Mouse (Mus musculus) left cerebral cortex, postnatal 25 days (tissue): Measurements from ENCODE around the gene Aqp3. TPM values are rescaled to one million over a fixed set of nuclear protein-coding genes. Genes with fewer than 3 reads are reported as not detected.

Experiments used
- DNase-seq, 2 experiments: peaks; one replicate each; pipeline ENCODE4 v3.0.0; 2022; ENCODE audit warnings: low spot score in 2 of 2, mixed read lengths in 1 of 2
- intact Hi-C: fragments of 180-260 bp; cut with DNase I; formaldehyde crosslinking; loops from one replicate; pipeline ENCODE4 v1.15.1; 2025
- total RNA-seq, 2 experiments: library from RNA; stranded (reverse); gene quantifications; 2 replicates each; pipeline ENCODE4 v1.2.3; 2021

The Aqp3 gene
- not detected for total RNA-seq

- DNase-seq: no peak
- intact Hi-C loops: no loop called here
Measured at GRCm38 (mm10) chr4:41097871-41098576, at the start of gene Aqp3. Gene Aqp3 (minus strand): TSS chr4:41098183.

DNA sequence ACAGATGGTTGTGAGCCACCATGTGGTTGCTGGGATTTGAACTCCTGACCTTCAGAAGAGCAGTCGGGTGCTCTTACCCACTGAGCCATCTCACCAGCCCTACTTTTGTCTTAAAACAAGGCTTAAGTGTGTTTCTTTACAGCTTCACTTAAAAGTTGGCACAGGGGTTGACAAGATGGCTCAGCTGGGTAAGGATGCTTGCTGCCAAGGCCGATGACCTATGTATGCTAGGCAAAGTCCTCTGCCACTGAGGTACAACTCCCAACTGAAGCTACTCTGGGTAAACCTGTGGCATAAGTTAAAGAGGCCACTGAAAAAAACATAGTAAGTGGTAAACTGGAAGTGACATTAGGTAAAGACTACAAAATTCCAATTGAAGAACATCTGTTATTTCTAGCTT is 44.6 kb upstream of the Aqp3 start:
- DNase-seq: no peak
- intact Hi-C loops: no loop called here

- DNase-seq: no peak
Measured at GRCm38 (mm10) chr4:41140174-41140875, 42.3 kb upstream of the Aqp3 start.

GRCm38 (mm10) chr4:41136811-41137210 is 38.8 kb upstream of the Aqp3 start:
- no peak for DNase-seq
- intact Hi-C loops: no loop called here

More at GRCm38 (mm10) chr4:41140174-41140875, 42.3 kb upstream of the Aqp3 start:
- intact Hi-C loops: no loop called here

DNA sequence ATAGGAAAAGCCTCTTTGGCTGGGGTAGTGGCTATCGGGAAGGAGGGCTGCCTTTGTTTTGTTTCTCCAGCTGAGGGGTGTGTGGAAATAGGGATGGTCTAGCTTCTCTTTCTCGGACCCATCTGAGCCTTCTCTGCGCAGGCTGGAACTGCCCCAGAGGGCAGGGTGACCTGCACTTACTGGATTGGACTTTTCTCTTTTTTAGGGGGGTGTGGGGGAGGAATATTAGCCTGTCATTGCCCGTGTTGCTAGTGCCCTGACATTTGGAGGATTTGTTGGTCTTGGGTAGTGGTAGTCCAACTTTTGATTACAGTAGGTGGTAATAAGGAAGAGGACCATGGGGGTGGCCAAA is 38.4 kb upstream of the Aqp3 start:
- no peak for DNase-seq

DNA sequence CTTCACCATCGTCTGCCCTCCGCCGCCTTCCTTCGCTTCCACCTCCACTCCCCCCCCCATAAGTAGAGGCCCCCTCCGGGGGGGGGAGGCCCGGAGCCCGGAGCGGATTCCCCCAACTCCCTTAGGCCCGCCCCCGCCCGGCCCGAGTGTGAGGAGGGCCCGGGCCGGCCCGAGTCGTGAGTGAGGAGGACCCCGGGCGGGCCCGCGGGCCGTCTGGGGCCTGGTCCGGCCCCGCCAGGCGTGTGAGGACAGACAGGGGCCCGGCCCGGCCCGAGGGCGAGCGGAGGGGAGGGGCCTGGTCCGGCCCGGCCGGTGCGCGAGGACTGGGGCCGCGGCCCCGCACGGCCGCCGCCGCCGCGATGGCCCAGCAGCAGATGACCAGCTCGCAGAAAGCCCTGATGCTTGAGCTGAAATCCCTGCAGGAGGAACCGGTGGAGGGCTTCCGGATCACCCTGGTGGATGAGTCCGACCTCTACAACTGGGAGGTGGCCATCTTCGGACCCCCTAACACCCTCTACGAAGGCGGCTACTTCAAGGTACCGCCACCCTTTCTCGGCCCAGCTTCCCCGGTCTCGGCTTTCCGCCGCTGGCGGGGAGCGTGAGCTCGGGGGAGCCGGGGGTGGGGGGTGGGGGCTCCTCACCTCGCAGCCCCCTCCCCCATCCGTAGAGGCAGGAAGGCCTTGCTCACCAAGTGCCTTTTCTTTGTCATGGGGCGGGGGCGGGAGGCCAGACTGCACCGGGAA is 37.9 kb upstream of the Aqp3 start, which contains the start of gene Ube2r2:
TSS of gene Ube2r2 (plus strand) at position 33 of the 743 bp plus-strand sequence.
- DNase-seq: peak; percentile 39
- intact Hi-C loops: no loop called here

More for the DNA sequence above, 38.4 kb upstream of the Aqp3 start:
- intact Hi-C loops: no loop called here

DNA sequence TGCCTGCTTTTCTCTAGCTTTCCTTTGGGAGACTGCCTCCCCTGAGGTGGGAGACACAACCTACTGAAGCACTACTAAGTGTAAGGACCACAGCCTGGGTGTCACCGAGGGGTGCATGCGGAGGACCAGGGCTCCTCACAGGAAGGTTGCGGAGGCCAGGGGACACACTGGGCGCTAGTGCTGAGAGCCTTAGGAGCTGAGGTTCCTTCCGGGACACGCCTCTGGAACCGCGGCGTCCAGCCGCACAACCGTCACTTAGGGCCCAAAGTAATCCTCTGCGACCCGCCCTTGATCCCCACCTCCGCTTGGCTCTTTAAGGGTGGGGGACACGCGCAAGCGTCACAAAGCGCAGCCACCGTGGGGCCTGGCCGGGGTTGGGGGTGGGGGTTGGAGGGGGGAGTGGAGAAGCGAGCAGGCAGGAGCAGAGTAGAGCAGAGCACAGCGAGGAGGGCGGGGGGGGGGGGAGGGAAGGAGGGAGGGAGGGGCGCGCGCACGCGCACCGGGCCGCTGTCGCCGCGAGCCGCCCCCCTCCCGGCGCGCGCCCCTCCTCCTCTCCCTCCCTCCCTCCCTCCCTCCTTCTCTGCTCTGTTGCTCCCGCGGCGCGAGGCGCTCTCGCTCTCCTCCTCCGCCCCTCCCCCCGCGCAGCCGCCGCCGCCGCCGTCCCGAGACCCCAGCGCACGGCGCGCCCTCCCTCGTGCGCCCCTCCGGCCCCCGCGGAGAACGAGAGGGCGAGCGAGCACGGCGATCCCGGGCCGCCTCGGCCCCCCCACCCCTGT is 37.1 kb upstream of the Aqp3 start:
- intact Hi-C loops: no loop called here
- DNase-seq: peak; percentile 64 to 73

DNA sequence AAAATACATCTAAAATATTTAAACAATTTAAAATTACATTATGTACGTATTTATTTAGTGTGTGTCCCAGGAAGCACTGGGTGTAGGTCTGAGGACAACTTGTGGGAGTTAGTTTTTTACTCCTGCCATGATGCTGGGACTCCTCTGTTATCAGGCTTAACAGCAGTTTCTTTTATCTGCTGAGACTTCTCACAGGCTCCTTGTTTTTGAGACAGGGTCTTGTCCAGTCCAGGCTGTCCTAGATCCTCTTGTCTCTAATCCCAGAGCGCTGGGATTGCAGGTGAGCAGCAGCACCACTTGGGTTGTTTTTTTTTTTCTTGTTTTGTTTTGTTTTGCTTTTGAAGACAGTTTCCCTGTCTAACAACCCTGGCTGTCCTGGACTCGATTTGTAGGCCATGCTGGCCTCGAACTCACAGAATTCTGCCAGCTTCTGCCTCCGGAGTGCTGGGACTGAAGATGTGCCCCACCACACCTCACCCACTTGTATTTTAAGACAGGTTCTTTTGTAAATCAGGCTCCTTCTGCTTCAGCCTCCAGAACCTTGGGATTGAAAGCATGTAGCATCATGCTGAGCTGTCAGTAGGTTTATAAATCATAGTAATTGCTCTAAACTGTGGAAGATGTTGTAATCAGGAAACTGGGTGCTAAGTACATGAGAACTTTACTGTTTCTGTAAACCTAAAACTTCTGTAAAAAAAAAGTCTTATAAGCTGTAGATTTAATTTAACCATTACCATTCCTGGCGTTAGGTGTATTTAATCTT is 35.7 kb upstream of the Aqp3 start:
- intact Hi-C loops: no loop called here
- DNase-seq: no peak

- intact Hi-C loops: no loop called here
- no peak for DNase-seq
Measured at GRCm38 (mm10) chr4:41132471-41132870, 34.5 kb upstream of the Aqp3 start.

DNA sequence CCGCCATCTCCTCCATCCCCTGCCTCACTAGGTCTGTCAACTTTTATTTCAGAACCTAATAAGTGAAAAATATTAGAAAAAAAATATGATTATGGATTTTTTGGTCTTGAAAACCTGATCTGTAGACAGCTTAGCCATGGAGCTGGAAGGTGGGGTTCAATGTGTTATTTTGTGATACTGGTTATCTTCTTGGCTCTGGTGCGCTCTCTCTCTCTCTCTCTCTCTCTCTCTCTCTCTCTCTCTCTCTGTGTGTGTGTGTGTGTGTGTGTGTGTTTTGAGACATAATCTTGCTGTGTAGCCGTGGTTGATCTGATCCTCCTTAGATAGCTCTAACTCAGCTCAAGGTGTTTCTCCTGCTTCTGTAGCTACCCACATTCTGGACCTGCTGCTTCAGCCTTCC is 31.9 kb upstream of the Aqp3 start:
- DNase-seq: no peak
- intact Hi-C loops: loop anchor here (1.0 to 2.0 kb wide), 2 partner anchors 35 to 97 kb away; no protein-coding TSS in a partner anchor

DNA sequence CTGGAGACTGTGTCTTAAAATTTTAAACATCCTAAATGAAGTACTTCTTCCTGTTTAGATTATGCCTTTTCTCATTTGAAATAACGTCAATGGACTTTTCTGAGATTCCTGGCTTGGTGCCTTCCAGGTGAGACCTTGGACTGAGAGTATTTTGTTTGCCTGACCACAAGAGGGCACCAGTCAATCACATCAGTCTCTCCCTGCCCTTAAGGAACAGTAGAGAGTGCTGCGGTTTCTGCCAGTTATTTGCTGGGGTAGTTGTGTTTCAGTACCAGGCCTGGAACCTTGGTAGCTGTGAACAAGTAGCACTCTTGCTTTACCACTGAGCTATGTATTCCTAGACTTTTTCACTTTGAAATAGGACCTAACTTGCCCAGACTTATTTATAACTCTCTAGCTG is 31.4 kb upstream of the Aqp3 start:
- intact Hi-C loops: loop anchor here (1.0 to 2.0 kb wide), 2 partner anchors 36 to 97 kb away; no protein-coding TSS in a partner anchor
- DNase-seq: peak; percentile 42 to 62

GRCm38 (mm10) chr4:41124180-41124951 is 26.4 kb upstream of the Aqp3 start, which contains the start of gene Nol6:
Gene Nol6 (minus strand): TSS chr4:41124455.
- peak; percentile 98 to 100 for DNase-seq
- intact Hi-C loops: no loop called here

GRCm38 (mm10) chr4:41118706-41119292 is 20.8 kb upstream of the Aqp3 start:
- peak; percentile 58 to 61 for DNase-seq
- intact Hi-C loops: loop anchor here (1.0 kb wide), 1 partner anchor 68 kb away; no protein-coding TSS in a partner anchor

DNA sequence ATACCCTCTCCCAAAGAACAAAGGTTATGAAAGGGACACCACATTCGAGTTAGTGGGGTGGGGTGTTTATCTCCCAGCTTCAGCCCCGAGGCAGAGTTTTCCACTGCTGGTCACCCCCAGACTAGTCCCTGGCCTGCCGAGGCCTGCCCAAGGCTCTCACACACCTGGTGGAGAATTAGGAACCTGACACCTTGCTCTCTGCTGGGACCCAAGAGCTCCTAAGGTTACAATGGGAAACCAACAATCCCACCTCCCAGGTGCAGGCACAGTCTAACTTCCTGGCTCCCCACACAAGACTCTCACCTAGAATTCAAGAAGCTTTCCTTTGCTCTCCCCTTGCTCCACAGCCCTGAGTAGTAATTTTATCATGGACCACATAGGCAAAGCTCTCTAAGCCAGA is 18.8 kb upstream of the Aqp3 start:
- no peak for DNase-seq
- intact Hi-C loops: no loop called here

DNA sequence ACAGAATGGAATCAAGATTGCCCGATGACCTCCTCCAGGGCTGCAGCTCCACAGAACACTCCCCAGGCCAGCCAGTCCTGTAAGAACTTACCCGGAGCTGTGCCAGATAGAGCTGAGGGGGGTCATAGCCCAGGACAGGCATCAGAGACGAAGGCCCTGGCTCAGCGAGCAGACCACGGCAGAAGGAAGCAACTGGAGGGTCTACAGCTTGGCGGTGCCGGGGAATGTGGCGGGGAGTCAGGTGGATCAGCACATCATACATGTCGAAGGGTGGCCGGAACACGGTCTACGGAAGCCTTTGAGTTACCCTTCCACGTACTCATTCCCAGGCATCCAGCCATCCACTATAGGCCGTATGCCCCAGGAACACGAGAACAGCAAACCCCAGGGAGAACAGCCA is 17.8 kb upstream of the Aqp3 start:
- intact Hi-C loops: no loop called here
- no peak for DNase-seq

DNA sequence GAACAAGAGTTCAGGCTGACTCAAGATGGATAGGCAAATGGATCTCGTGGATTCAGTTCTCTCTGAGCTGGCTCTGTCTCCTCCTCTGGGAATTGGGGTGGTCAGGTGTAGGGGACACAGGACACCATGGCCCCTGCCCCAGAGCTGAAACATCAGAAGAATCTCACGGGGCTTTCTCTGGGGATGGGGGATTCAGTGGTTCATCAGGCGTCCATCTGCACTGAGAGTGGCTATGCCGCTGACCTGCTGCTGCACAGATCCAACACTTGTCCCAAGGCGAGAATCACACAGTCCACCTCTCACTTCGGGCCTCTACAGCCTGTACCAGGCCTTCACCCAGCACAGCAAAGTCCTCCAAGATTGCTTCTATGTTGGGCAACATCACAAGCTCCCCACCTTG is 17.1 kb upstream of the Aqp3 start:
- intact Hi-C loops: no loop called here
- no peak for DNase-seq

DNA sequence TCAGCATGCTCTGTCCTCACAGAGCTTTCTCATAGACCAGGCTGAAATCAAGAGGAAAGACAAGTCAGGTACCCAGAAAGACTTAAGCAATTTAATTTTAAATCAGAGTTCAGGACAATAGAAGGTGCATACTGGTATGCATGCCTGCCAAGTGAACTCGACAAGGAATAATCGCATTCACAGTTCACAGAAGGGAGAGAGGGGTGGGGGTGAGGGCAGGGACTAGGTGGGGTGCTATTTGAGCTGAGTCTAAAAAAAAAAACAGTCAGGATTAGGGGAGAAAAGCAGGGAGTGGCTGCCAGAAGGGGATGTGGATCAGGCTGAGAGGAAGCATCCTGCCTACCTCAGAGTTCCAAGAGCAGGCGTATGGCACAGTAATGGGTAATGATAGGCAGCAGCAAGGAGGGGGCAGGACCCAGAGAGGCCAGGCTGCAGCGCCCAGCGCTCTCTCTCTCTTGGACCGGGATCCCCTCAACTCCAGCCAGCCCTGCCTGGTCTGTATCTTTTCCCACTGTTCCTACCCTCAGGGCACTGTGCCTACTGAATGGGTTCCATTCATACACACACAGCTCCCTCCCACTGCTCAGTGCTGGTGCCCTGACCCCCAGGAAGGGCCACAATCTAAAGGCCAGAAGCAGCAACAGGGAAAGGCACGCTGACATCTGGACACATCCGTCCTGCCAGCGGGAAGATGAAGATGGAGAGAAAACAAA is 16.5 kb upstream of the Aqp3 start:
- intact Hi-C loops: no loop called here
- no peak for DNase-seq
